Mouse (Mus musculus): ENCODE data around the gene Sp3.
"Not testable (repeated sequence)": the region's sequence is repeated elsewhere in the genome, so short reads cannot be mapped to it uniquely, and the experiment has no call there.

The Sp3 gene

DNA sequence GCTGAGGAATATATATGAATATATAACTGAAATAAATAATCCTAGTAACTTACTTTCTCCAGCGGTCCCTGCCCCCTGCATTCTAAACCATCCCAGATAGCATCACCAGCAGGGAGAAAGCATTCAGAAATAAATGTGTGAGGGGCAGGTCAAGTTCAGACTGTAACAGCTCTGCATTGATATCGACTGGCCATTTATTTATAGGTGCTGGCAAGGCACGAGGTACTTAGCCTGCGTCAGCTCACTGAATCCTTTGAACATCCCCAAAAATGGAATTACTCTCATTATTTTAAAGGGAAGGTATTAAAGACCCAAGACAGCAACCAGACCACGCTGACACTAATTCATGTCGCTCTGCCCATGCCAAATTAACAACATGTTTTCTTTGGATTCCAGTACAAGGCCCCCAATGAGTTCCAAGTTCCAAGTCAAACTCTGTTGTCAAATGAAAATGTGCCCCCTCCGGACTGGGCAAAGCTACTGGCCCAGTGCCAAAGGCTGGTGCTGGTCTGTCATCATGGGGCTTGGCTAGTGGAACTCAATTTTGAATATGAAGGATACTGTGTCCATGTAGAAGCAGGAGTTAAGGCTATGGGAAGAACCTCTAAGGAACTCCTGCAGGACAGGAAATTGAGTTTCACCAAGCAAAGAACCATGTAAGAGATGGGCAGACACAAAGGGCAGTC lies 64.9 kb downstream of the Sp3 start:
- peak; percentile 66 to 69 for DNase-seq

GRCm38 (mm10) chr2:72913458-72913760 lies 66.8 kb downstream of the Sp3 start:
- DNase-seq, result peak; percentile 92 to 93

DNA sequence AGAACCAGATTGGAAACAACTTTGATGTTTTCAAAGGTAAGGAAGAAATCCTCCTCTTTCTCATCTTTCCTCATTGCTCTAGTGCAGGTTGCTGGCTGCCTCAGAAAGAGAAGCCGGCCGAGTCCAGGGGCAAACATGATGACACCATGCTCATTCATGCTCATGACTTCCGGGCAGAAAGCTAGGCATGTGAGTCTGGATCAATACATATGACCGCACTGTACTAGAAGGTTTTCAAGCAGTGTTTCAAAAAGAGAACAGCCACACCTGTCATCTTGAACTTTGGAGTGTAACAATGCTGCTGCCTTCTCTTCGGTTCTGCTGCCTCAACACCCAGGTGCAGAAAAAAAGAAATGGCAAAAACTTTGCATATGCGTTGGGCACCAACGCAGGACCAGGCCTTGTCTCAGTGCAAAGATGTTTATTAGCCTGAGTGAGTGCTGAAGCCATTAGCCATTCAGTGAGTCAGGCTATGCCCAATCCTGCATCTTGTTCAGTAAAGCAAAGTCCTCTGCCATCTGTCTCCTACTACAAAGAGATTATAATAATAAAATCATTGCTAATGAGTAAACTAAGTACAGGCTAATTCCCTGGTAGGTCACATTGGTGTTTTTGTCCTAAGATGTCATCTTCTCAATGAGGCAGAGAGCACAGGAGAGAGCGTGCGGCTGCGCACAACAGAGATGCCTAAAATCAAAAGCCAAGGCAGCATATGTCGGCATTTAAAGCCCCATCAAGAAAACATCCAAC lies 67.4 kb downstream of the Sp3 start:
- no peak for DNase-seq

- no peak for DNase-seq
Observed at GRCm38 (mm10) chr2:72911527-72911926, 68.7 kb downstream of the Sp3 start.

GRCm38 (mm10) chr2:72909046-72909445 lies 71.2 kb downstream of the Sp3 start:
- DNase-seq, result no peak

- no peak for DNase-seq
Observed at GRCm38 (mm10) chr2:72908191-72908910, 71.9 kb downstream of the Sp3 start.

DNA sequence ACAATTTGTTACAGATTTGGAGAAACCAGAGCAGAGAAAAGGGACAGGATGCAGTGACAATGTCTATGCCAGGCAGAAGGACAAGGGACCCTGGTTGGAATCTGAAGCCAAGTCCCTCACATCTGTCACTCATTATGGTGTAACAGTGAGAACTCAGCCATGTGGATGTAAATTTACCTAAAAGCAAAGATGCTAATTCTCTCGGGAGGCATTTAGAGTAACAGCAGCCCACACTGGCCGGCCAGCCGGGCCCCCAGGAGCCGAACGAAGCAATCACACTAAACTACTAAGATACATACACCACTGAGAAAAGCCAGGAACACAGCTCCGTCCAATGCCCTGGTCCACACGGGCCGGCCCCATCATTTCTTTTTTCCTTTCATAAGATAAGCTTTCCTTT lies 73.5 kb downstream of the Sp3 start:
- no peak for DNase-seq

- not testable (repeated sequence) for DNase-seq
Observed at GRCm38 (mm10) chr2:72902816-72903680, 77.2 kb downstream of the Sp3 start.

- no peak for DNase-seq
Observed at GRCm38 (mm10) chr2:72898782-72899305, 81.4 kb downstream of the Sp3 start.

DNA sequence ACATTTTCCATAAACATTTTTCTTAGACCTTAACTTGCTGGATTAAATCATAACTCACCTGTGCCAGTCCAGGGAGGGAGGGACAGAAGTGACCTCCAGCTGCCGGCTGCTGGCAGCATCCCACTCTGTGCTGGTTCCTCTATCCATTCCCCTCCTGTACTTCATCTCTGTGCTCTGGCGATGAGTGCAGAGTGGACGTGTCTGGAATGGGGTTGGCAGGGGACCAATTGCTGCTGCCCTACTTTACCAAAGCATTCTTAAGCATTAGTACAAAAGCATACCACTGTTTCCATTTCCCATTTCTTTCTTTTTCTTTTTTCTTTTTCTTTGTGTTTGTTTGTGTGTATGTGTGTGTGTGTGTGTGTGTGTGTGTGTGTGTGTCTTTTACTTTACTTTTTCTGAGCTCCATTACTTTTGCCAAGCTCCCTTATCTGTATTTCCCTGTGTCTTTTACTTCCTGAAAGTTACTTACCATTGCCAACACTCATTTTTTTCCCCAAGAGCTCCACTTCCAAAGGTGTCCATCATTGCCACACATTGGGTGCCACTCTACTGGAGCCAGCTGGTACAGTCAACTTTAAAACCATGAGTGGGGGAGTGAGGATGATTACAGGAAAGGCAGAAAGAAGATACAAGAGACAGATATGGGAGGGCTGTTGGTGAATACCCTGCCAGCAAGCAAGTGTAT lies 82.0 kb downstream of the Sp3 start:
- DNase-seq, result peak in 1 of 2 experiments; percentile 21

DNA sequence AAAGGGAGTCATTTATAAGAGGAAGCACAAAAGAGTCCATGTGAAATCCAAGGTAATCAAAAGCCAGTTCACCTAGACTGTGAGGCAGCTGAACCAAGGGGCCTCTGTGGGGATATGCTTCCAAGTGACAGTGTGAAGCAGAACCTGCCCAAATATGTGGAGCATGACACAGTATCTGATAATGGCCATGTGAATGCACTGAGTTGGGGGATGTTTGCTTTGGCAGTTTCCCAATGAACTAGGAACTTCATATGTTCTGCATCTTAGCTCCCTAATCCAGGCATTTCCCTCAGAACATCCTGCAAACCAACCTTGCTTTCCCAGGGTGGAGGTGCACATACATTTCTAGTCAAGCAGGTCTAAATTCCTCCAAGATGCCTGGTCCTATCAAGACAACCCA lies 90.4 kb downstream of the Sp3 start:
- no peak for DNase-seq

All from cerebellum, postnatal 14 days (tissue).